Mouse (Mus musculus): Measurements from ENCODE around the gene Tmem270.

GRCm38 (mm10) chr5:134945266-134945959, 38.9 kb upstream of the Tmem270 start:
- TF ChIP-seq CTCF (IDR thresholded peaks at IDR 0.05; ENCODE audit: low read depth, low read length), result no peak
- peak; percentile 97 for TF ChIP-seq EP300 (IDR thresholded peaks at IDR 0.05; ENCODE audit: insufficient read depth, low read depth, low read length)
